Mouse (Mus musculus) cortical plate, adult 2 months (tissue): ENCODE data around the gene Bcl11a.

Experiments used
- CTCF ChIP-seq: fragments of 200-500 bp; IDR thresholded peaks from 2 replicates; pipeline ENCODE4 v1.5.1; 2011; ENCODE audit warnings: mild to moderate bottlenecking, control low read depth, low read length; ENCODE audit not compliant: insufficient read depth; ENCODE audit errors: extremely low read depth
- POLR2A ChIP-seq: fragments of 200-500 bp; IDR thresholded peaks from 2 replicates; pipeline ENCODE4 v1.6.1; 2011; ENCODE audit warnings: mild to moderate bottlenecking, low read length, control low read depth; ENCODE audit not compliant: insufficient read depth; ENCODE audit errors: extremely low read depth

DNA sequence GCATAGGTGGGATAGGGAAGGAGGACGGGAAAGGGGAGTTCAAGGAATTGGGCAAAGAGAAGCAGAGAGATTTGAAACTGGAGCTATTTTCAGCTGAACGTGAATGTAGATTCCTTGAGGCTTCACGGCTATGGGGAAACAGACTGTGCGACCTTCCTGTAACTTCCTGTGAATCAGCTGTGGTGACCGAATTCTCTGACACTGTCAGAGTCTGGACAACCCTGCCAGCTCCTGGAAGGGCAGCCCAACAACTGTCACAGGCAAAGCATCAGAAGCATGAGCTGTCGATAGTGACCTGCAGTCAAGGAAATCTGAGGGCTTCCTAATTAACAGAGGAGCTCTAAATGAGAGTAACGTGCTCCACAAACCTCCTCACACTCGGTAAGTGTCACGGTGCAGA is 64.5 kb downstream of the Bcl11a start:
- TF ChIP-seq POLR2A: no peak
- TF ChIP-seq CTCF: no peak
